Mouse (Mus musculus): ENCODE results near the gene Nelfb. TPM values are rescaled to one million over a fixed set of nuclear protein-coding genes. Genes with fewer than 3 reads are reported as not detected.

Gene Nelfb
- total and polyA plus RNA-seq, 2 experiments, result 18.4 to 27.5 TPM

- H3K36me3 ChIP-seq (ENCODE audit: control insufficient read depth, insufficient read depth, low read length), result peaks cover 3% of the 10 kb centered on the region
- WGBS, result 85% methylated on average over 10 of the region's 10 CpGs
- H3K27me3 ChIP-seq (ENCODE audit: control insufficient read depth, insufficient read depth, low read length), result 0 out of 2 replicates have a peak, but pooled peaks cover 5% of the 10 kb centered on the region
Observed at GRCm38 (mm10) chr2:25246183-25247072, 35.1 kb upstream of the Nelfb start, which contains the start of gene AL732309.1. AL732309.1 (minus strand) TSS chr2:25246863.

GRCm38 (mm10) chr2:25244144-25244543 is 32.9 kb upstream of the Nelfb start:
- Histone ChIP-seq H3K36me3 (ENCODE audit: control insufficient read depth, insufficient read depth, low read length) (no peaks in the 10 kb centered on the region), H3K9ac (ENCODE audit: low read depth, low read length) (no peak overlapping the region), H3K4me3 (ENCODE audit: insufficient read depth, low read depth, low read length) (no peak overlapping the region), H3K27me3 (ENCODE audit: control insufficient read depth, insufficient read depth, low read length) (0 out of 2 replicates have a peak, but pooled peaks cover 7% of the 10 kb centered on the region), H3K27ac (replicated peaks; ENCODE audit: insufficient read depth, low read depth, low read length) (no peak overlapping the region), H3K4me1 (ENCODE audit: control insufficient read depth, insufficient read depth, low read length) (peaks cover 4% of the 10 kb centered on the region; the same call in 1 of the 2 replicates), H3K79me2 (ENCODE audit: control insufficient read depth, insufficient read depth, low read length) (no peaks in the 10 kb centered on the region; the same call in 1 of the 2 replicates)
- 87% methylated on average over 4 of the region's 4 CpGs for WGBS
- no peak for DNase-seq (ENCODE audit: extremely low read depth, low read depth, low spot score)
- no peak for TF ChIP-seq POLR2A (IDR thresholded peaks at IDR 0.05; ENCODE audit: extremely low read depth, insufficient read depth, low read length)
- no peak for TF ChIP-seq CTCF (IDR thresholded peaks at IDR 0.05; ENCODE audit: low read depth, low read length)

More at GRCm38 (mm10) chr2:25246183-25247072, 35.1 kb upstream of the Nelfb start, which contains the start of gene AL732309.1:
- no peak for DNase-seq (ENCODE audit: extremely low read depth, low read depth, low spot score)
- Histone ChIP-seq H3K4me3 (ENCODE audit: insufficient read depth, low read depth, low read length) (no peak within 1 kb of the TSS), H3K27ac (replicated peaks; ENCODE audit: insufficient read depth, low read depth, low read length) (no peak within 1 kb of the TSS), H3K9ac (ENCODE audit: low read depth, low read length) (no peak within 1 kb of the TSS), H3K4me1 (ENCODE audit: control insufficient read depth, insufficient read depth, low read length) (no peaks in the 10 kb centered on the region), H3K79me2 (ENCODE audit: control insufficient read depth, insufficient read depth, low read length) (no peaks in the 10 kb centered on the region; the same call in 1 of the 2 replicates)
- TF ChIP-seq CTCF (IDR thresholded peaks at IDR 0.05; ENCODE audit: low read depth, low read length) (no peak), POLR2A (IDR thresholded peaks at IDR 0.05; ENCODE audit: extremely low read depth, insufficient read depth, low read length) (no peak)

- H3K4me1 ChIP-seq (ENCODE audit: control insufficient read depth, insufficient read depth, low read length), result peaks cover 4% of the 10 kb centered on the region; the same call in 1 of the 2 replicates
- H3K79me2 ChIP-seq (ENCODE audit: control insufficient read depth, insufficient read depth, low read length), result no peaks in the 10 kb centered on the region; the same call in 1 of the 2 replicates
- 85% methylated on average over 8 of the region's 8 CpGs for WGBS
- TF ChIP-seq CTCF (IDR thresholded peaks at IDR 0.05; ENCODE audit: low read depth, low read length) (no peak), POLR2A (IDR thresholded peaks at IDR 0.05; ENCODE audit: extremely low read depth, insufficient read depth, low read length) (no peak)
- DNase-seq (ENCODE audit: extremely low read depth, low read depth, low spot score), result no peak
- H3K27me3 ChIP-seq (ENCODE audit: control insufficient read depth, insufficient read depth, low read length), result 0 out of 2 replicates have a peak, but pooled peaks cover 7% of the 10 kb centered on the region
- H3K36me3 ChIP-seq (ENCODE audit: control insufficient read depth, insufficient read depth, low read length), result no peaks in the 10 kb centered on the region
- H3K4me3 ChIP-seq (ENCODE audit: insufficient read depth, low read depth, low read length), result no peak overlapping the region
- no peak overlapping the region for H3K27ac ChIP-seq (replicated peaks; ENCODE audit: insufficient read depth, low read depth, low read length)
- H3K9ac ChIP-seq (ENCODE audit: low read depth, low read length), result no peak overlapping the region
Observed at GRCm38 (mm10) chr2:25243342-25243741, 32.1 kb upstream of the Nelfb start.

GRCm38 (mm10) chr2:25242101-25242506 is 30.8 kb upstream of the Nelfb start, which contains the start of the genes Rnf208 and Cysrt1:
Rnf208 (plus strand) TSS chr2:25242255.
Cysrt1 (minus strand) TSS chr2:25242452.
- H3K36me3 ChIP-seq (ENCODE audit: control insufficient read depth, insufficient read depth, low read length), result no peaks in the 10 kb centered on the region
- H3K27ac ChIP-seq (replicated peaks; ENCODE audit: insufficient read depth, low read depth, low read length), result no peak within 1 kb of the TSS
- no peak for DNase-seq (ENCODE audit: extremely low read depth, low read depth, low spot score)
- no peaks in the 10 kb centered on the region; the same call in 1 of the 2 replicates for H3K79me2 ChIP-seq (ENCODE audit: control insufficient read depth, insufficient read depth, low read length)
- H3K9ac ChIP-seq (ENCODE audit: low read depth, low read length), result peak within 1 kb of the TSS; percentile 33; the same call in 1 of the 2 replicates
- peaks cover 4% of the 10 kb centered on the region; the same call in 1 of the 2 replicates for H3K4me1 ChIP-seq (ENCODE audit: control insufficient read depth, insufficient read depth, low read length)
- peak within 1 kb of the TSS; percentile 24; the same call in 1 of the 2 replicates for H3K4me3 ChIP-seq (ENCODE audit: insufficient read depth, low read depth, low read length)
- H3K27me3 ChIP-seq (ENCODE audit: control insufficient read depth, insufficient read depth, low read length), result 0 out of 2 replicates have a peak, but pooled peaks cover 7% of the 10 kb centered on the region
- 2% methylated on average over 59 of the region's 59 CpGs for WGBS
- TF ChIP-seq CTCF (IDR thresholded peaks at IDR 0.05; ENCODE audit: low read depth, low read length) (no peak), POLR2A (IDR thresholded peaks at IDR 0.05; ENCODE audit: extremely low read depth, insufficient read depth, low read length) (no peak)

GRCm38 (mm10) chr2:25241438-25241775 is 30.1 kb upstream of the Nelfb start:
- Histone ChIP-seq H3K36me3 (ENCODE audit: control insufficient read depth, insufficient read depth, low read length) (no peaks in the 10 kb centered on the region), H3K79me2 (ENCODE audit: control insufficient read depth, insufficient read depth, low read length) (no peaks in the 10 kb centered on the region; the same call in 1 of the 2 replicates), H3K4me3 (ENCODE audit: insufficient read depth, low read depth, low read length) (no peak overlapping the region), H3K27me3 (ENCODE audit: control insufficient read depth, insufficient read depth, low read length) (0 out of 2 replicates have a peak, but pooled peaks cover 7% of the 10 kb centered on the region), H3K4me1 (ENCODE audit: control insufficient read depth, insufficient read depth, low read length) (peaks cover 4% of the 10 kb centered on the region; the same call in 1 of the 2 replicates), H3K9ac (ENCODE audit: low read depth, low read length) (no peak overlapping the region), H3K27ac (replicated peaks; ENCODE audit: insufficient read depth, low read depth, low read length) (no peak overlapping the region)
- DNase-seq (ENCODE audit: extremely low read depth, low read depth, low spot score), result no peak
- WGBS, result 17% methylated on average over 6 of the region's 6 CpGs
- TF ChIP-seq CTCF (IDR thresholded peaks at IDR 0.05; ENCODE audit: low read depth, low read length) (no peak), POLR2A (IDR thresholded peaks at IDR 0.05; ENCODE audit: extremely low read depth, insufficient read depth, low read length) (no peak)

Data from liver, adult 2 months (tissue).